Mouse (Mus musculus): Measurements from ENCODE around the gene Bcl6. TPM values are rescaled to one million over a fixed set of nuclear protein-coding genes. Genes with fewer than 3 reads are reported as not detected.

Bcl6 gene
- polyA plus RNA-seq, 2 experiments: 0.19 to 0.63 TPM

DNA sequence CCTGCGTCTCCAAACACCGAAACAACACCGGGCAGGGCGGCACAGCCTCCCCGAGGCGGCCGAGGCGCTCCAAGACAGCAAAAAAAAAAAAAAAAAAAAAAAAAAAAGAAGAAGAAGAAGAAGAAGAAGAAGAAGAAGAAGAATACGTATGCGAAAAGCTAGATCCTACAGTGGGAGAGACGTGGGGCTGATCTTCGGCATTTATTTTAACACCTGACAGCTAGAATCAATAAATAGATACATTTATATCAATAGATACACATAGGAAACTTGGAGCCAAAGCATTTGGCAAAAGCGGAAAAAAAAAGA is 541 bp downstream of the Bcl6 start:
- Histone ChIP-seq H3K27me3 (ENCODE audit: control insufficient read depth, insufficient read depth, low read length) (peaks cover 85% of the 10 kb centered on the region), H3K4me3 (ENCODE audit: insufficient read depth in 1 of 2, low read depth in 2 of 2, low read length in 2 of 2) (peak overlapping the region; percentile 61 to 70), H3K4me2 (ENCODE audit: low read depth) (peak overlapping the region; percentile 71), H3K9ac (replicated peaks) (peak overlapping the region; percentile 57), H3K36me3 (replicated peaks; ENCODE audit: control insufficient read depth, insufficient read depth, low read depth) (no peaks in the 10 kb centered on the region), H3K4me1 (replicated peaks; ENCODE audit: control insufficient read depth in 2 of 2, insufficient read depth in 2 of 2, low read length in 1 of 2) (peaks cover 0 to 10% of the 10 kb centered on the region in 2 experiments; a peak in 2 of 4 replicates), H3K9me3 (ENCODE audit: control insufficient read depth, low read length) (no peaks in the 10 kb centered on the region), H3K27ac (peak overlapping the region; percentile 53)
- TF ChIP-seq EP300 (IDR thresholded peaks at IDR 0.05; ENCODE audit: low read depth): no peak
- TF ChIP-seq CTCF (IDR thresholded peaks at IDR 0.05; ENCODE audit: low read depth): no peak
- no peak for ATAC-seq (ENCODE audit: insufficient read depth)
- DNase-seq (ENCODE audit: low read depth in 3 of 3, low spot score in 3 of 3): no peak
- 0% methylated on average over 13 of the region's 13 CpGs for WGBS (ENCODE audit: insufficient replicate concordance)

DNA sequence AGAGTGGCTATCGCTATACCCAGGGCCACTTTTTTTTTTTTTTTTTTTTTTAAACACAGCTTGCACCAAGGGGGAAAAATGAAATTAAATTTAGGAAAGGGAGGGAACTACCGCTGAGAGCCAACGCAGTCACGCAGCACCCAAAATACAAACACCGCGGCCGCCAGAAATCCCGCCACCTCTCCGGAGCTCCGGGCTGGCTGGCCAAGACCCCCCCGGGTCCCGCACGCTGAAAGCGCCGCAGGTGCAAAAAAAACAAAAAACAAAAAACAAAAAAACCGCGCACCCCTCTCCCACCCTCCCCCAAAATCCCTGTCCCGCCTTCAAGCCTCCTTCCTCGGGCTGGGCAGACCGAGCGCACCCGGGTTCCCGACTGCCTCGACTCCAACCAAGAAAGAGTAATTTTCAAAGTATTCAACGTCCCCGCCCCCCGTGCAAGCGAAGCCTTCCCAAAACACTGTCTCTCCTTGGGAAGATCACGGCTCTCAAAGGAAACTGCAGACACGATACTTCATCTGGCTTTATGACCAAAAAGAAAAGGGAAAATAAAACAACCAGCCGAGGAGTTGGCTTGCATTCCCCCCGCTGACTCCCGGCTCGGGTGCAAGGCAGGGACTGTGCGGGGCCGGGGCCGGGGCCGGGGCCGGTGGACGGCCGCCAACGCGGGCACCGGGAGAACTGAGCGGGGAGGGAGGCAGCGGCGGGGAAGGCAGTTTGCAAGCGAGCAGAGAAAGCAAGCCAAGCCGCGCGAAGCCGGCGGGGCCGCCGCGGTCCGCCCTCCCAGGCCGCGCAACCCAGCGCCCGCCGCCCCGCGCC is 1.1 kb downstream of the Bcl6 start:
- H3K27ac ChIP-seq: peak overlapping the region; percentile 53
- ATAC-seq (ENCODE audit: insufficient read depth): no peak
- H3K4me2 ChIP-seq (ENCODE audit: low read depth): peak overlapping the region; percentile 71
- H3K4me3 ChIP-seq (ENCODE audit: insufficient read depth in 1 of 2, low read depth in 2 of 2, low read length in 2 of 2): peak overlapping the region; percentile 61 to 70
- H3K9me3 ChIP-seq (ENCODE audit: control insufficient read depth, low read length): no peaks in the 10 kb centered on the region
- WGBS (ENCODE audit: insufficient replicate concordance): under 1% methylated on average over 63 of the region's 64 CpGs
- peaks cover 0 to 10% of the 10 kb centered on the region in 2 experiments; a peak in 2 of 4 replicates for H3K4me1 ChIP-seq (replicated peaks; ENCODE audit: control insufficient read depth in 2 of 2, insufficient read depth in 2 of 2, low read length in 1 of 2)
- DNase-seq (ENCODE audit: low read depth in 3 of 3, low spot score in 3 of 3): no peak
- H3K9ac ChIP-seq (replicated peaks): peak overlapping the region; percentile 57
- no peak for TF ChIP-seq CTCF (IDR thresholded peaks at IDR 0.05; ENCODE audit: low read depth)
- no peak for TF ChIP-seq EP300 (IDR thresholded peaks at IDR 0.05; ENCODE audit: low read depth)
- H3K27me3 ChIP-seq (ENCODE audit: control insufficient read depth, insufficient read depth, low read length): peaks cover 91% of the 10 kb centered on the region
- no peaks in the 10 kb centered on the region for H3K36me3 ChIP-seq (replicated peaks; ENCODE audit: control insufficient read depth, insufficient read depth, low read depth)

DNA sequence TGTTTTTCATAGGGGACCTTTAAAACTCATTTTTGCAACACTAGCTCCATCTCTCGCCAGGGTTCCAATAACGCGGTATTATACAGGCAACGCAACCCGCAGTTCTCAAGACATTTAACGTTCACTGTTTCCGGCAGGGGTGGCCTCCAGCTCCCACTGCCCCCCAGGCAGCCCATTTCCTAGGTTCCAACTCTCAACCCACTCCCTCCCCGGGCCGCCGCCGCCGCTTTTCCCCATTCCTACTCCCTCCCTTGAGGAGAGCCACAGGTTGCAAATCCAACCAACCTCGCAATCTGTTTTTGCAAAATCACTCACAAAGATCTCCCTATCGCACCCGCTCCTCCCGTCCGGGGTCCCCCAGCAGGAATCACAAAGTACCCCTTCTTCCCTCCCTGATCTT is 1.8 kb downstream of the Bcl6 start:
- under 1% methylated on average over 17 of the region's 17 CpGs for WGBS (ENCODE audit: insufficient replicate concordance)
- peak overlapping the region; percentile 61 to 70 for H3K4me3 ChIP-seq (ENCODE audit: insufficient read depth in 1 of 2, low read depth in 2 of 2, low read length in 2 of 2)
- peak overlapping the region; percentile 71 for H3K4me2 ChIP-seq (ENCODE audit: low read depth)
- peaks cover 94% of the 10 kb centered on the region for H3K27me3 ChIP-seq (ENCODE audit: control insufficient read depth, insufficient read depth, low read length)
- ATAC-seq (ENCODE audit: insufficient read depth) (no peak), DNase-seq (ENCODE audit: low read depth in 3 of 3, low spot score in 3 of 3) (no peak)
- TF ChIP-seq CTCF (IDR thresholded peaks at IDR 0.05; ENCODE audit: low read depth) (no peak), EP300 (IDR thresholded peaks at IDR 0.05; ENCODE audit: low read depth) (no peak)
- no peaks in the 10 kb centered on the region for H3K9me3 ChIP-seq (ENCODE audit: control insufficient read depth, low read length)
- no peak overlapping the region for H3K27ac ChIP-seq
- H3K4me1 ChIP-seq (replicated peaks; ENCODE audit: control insufficient read depth in 2 of 2, insufficient read depth in 2 of 2, low read length in 1 of 2): peaks cover 0 to 9% of the 10 kb centered on the region in 2 experiments; a peak in 2 of 4 replicates
- peak overlapping the region; percentile 57 for H3K9ac ChIP-seq (replicated peaks)
- H3K36me3 ChIP-seq (replicated peaks; ENCODE audit: control insufficient read depth, insufficient read depth, low read depth): no peaks in the 10 kb centered on the region

DNA sequence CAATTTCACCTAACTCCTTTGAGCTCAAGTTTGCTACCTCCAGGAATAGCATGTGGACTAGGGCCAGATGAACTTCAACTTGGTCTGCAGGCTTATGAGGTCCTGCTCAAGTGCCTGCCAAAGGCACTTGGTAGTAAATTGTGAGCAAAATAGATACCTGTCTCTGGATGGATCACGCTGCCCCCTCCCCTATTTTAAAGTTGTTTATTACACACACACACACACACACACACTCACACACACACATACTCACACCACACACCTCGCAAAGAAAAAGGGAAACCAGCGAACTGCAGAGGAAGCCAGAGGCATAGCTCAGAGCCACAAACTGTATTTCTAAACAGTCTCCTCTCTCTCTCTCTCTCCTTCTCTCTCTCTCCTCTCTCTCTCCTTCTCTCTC is 2.5 kb downstream of the Bcl6 start:
- H3K27ac ChIP-seq: no peak overlapping the region
- peak overlapping the region in 1 of 2 experiments; percentile 61; a peak in 1 of 4 replicates for H3K4me3 ChIP-seq (ENCODE audit: insufficient read depth in 1 of 2, low read depth in 2 of 2, low read length in 2 of 2)
- H3K4me1 ChIP-seq (replicated peaks; ENCODE audit: control insufficient read depth in 2 of 2, insufficient read depth in 2 of 2, low read length in 1 of 2): peaks cover 0 to 6% of the 10 kb centered on the region in 2 experiments; a peak in 2 of 4 replicates

DNA sequence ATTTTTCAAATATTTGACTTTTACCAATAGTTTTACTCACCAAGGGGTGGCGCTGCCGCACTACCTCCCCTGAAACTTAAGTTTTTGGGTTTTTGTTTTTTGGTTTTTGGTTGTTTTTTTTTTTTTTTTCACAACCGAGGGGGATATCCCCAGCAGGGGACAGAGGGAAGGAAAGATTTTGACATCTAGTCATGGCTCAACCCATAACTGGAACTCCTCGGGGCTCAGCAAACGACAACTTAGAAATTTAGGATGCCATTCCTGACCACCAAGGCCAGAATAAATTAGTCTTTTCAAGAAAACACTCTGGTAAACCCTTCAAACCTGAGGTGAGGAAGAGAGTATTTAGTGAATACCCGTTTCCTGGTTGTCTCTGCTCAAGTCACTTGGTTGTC is 3.2 kb downstream of the Bcl6 start:
- H3K27me3 ChIP-seq (ENCODE audit: control insufficient read depth, insufficient read depth, low read length): peaks cover 96% of the 10 kb centered on the region
- peak overlapping the region; percentile 50; the same call in 1 of the 2 replicates for H3K4me2 ChIP-seq (ENCODE audit: low read depth)
- no peak overlapping the region for H3K4me3 ChIP-seq (ENCODE audit: insufficient read depth in 1 of 2, low read depth in 2 of 2, low read length in 2 of 2)
- ATAC-seq (ENCODE audit: insufficient read depth) (no peak), DNase-seq (ENCODE audit: low read depth in 3 of 3, low spot score in 3 of 3) (no peak)
- H3K36me3 ChIP-seq (replicated peaks; ENCODE audit: control insufficient read depth, insufficient read depth, low read depth): no peaks in the 10 kb centered on the region
- TF ChIP-seq EP300 (IDR thresholded peaks at IDR 0.05; ENCODE audit: low read depth) (no peak), CTCF (IDR thresholded peaks at IDR 0.05; ENCODE audit: low read depth) (peak; percentile 36; the same call in 1 of the 2 replicates)
- peaks cover 0 to 6% of the 10 kb centered on the region in 2 experiments; a peak in 2 of 4 replicates for H3K4me1 ChIP-seq (replicated peaks; ENCODE audit: control insufficient read depth in 2 of 2, insufficient read depth in 2 of 2, low read length in 1 of 2)
- H3K9ac ChIP-seq (replicated peaks): no peak overlapping the region
- H3K9me3 ChIP-seq (ENCODE audit: control insufficient read depth, low read length): no peaks in the 10 kb centered on the region
- no peak overlapping the region for H3K27ac ChIP-seq
- under 1% methylated on average over 6 of the region's 6 CpGs for whole genome bisulfite sequencing (ENCODE audit: insufficient replicate concordance)

More for the DNA sequence above, 2.5 kb downstream of the Bcl6 start:
- 6% methylated on average over 3 of the region's 3 CpGs for WGBS (ENCODE audit: insufficient replicate concordance)
- Histone ChIP-seq H3K9ac (replicated peaks) (no peak overlapping the region), H3K27me3 (ENCODE audit: control insufficient read depth, insufficient read depth, low read length) (peaks cover 96% of the 10 kb centered on the region), H3K4me2 (ENCODE audit: low read depth) (peak overlapping the region; percentile 71), H3K36me3 (replicated peaks; ENCODE audit: control insufficient read depth, insufficient read depth, low read depth) (no peaks in the 10 kb centered on the region), H3K9me3 (ENCODE audit: control insufficient read depth, low read length) (no peaks in the 10 kb centered on the region)
- ATAC-seq (ENCODE audit: insufficient read depth) (no peak), DNase-seq (ENCODE audit: low read depth in 3 of 3, low spot score in 3 of 3) (no peak)
- TF ChIP-seq CTCF (IDR thresholded peaks at IDR 0.05; ENCODE audit: low read depth): no peak
- TF ChIP-seq EP300 (IDR thresholded peaks at IDR 0.05; ENCODE audit: low read depth): no peak

Measured in liver, embryonic 14.5 days (tissue).